Mouse (Mus musculus): Measurements from ENCODE around the gene Phf24. TPM values are rescaled to one million over a fixed set of nuclear protein-coding genes. Genes with fewer than 3 reads are reported as not detected.
A peak's percentile ranks its signal among the peaks of the same experiment; 100 is the strongest.

Phf24 gene
- polyA plus RNA-seq, 1 experiment: 1.3 TPM

DNA sequence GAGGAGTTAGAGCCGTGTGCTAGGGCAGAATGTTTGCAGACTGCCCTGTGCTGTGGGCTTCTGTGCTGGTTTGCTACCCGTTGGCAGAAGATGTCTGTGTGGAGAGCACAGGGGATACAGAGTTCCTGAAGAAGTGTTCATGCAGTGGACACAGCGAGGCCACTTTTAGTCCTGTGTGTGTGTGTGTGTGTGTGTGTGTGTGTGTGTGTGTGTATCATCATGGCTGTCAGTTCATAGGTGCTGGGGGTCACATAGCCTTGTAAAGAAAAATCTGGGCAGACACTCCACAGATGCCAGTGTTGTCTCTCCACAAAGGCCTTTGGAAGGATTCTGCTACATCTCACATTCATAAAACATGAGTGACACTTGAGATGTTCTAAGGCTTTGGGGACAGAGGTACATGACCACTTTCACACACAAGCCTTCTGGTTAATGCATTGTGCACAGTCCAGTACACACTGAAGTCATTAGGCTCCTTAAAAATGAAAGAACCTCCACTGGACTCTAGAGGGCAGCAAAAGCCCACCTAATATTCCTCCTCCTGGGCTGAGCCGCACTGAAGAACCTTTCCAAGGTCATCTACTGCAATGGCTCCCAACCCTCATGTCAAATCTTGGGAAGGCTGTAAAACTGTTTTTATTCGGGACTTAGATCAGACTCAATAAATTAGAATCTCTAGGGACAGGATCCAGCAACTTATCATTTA is 39.7 kb upstream of the Phf24 start:
- no peak overlapping the region for H3K4me3 ChIP-seq (ENCODE audit: control insufficient read depth, low read depth, low read length)
- TF ChIP-seq CTCF (IDR thresholded peaks at IDR 0.05; ENCODE audit: control insufficient read depth, insufficient read depth, insufficient replicate concordance, low read depth, low read length) (no peak), POLR2A (IDR thresholded peaks at IDR 0.05; ENCODE audit: control insufficient read depth, low read depth, low read length) (no peak)
- H3K27ac ChIP-seq (ENCODE audit: control insufficient read depth, insufficient read depth, low read depth, low read length): no peak overlapping the region
- no peaks in the 10 kb centered on the region for H3K27me3 ChIP-seq (ENCODE audit: control insufficient read depth, insufficient read depth, low read length)
- no peaks in the 10 kb centered on the region for H3K36me3 ChIP-seq (ENCODE audit: control insufficient read depth, insufficient read depth, low read length)
- H3K4me1 ChIP-seq (ENCODE audit: control insufficient read depth, insufficient read depth, low read length): peaks cover 6% of the 10 kb centered on the region; the same call in 1 of the 2 replicates

DNA sequence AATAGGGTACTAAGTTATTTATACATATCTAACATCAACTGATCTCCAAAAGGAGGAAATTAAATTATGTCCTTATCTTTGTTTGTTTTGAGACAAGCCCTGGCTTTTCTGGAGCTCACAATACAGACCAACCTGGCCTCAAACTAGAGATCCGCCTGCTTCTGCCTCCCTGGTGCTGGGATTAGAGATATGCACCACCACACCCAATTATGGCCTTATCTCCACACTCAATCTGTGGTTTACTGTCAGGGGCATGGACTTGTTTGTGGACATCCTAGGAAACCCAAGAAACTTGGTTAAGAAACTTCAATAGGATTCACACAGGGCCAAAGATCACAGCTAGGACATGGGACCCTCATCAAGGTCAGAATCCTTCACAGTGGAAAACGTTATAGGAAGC is 38.8 kb upstream of the Phf24 start:
- Histone ChIP-seq H3K4me3 (ENCODE audit: control insufficient read depth, low read depth, low read length) (no peak overlapping the region), H3K36me3 (ENCODE audit: control insufficient read depth, insufficient read depth, low read length) (no peaks in the 10 kb centered on the region), H3K27ac (ENCODE audit: control insufficient read depth, insufficient read depth, low read depth, low read length) (no peak overlapping the region), H3K4me1 (ENCODE audit: control insufficient read depth, insufficient read depth, low read length) (peaks cover 6% of the 10 kb centered on the region; the same call in 1 of the 2 replicates), H3K27me3 (ENCODE audit: control insufficient read depth, insufficient read depth, low read length) (no peaks in the 10 kb centered on the region)
- TF ChIP-seq CTCF (IDR thresholded peaks at IDR 0.05; ENCODE audit: control insufficient read depth, insufficient read depth, insufficient replicate concordance, low read depth, low read length) (no peak), POLR2A (IDR thresholded peaks at IDR 0.05; ENCODE audit: control insufficient read depth, low read depth, low read length) (no peak)

DNA sequence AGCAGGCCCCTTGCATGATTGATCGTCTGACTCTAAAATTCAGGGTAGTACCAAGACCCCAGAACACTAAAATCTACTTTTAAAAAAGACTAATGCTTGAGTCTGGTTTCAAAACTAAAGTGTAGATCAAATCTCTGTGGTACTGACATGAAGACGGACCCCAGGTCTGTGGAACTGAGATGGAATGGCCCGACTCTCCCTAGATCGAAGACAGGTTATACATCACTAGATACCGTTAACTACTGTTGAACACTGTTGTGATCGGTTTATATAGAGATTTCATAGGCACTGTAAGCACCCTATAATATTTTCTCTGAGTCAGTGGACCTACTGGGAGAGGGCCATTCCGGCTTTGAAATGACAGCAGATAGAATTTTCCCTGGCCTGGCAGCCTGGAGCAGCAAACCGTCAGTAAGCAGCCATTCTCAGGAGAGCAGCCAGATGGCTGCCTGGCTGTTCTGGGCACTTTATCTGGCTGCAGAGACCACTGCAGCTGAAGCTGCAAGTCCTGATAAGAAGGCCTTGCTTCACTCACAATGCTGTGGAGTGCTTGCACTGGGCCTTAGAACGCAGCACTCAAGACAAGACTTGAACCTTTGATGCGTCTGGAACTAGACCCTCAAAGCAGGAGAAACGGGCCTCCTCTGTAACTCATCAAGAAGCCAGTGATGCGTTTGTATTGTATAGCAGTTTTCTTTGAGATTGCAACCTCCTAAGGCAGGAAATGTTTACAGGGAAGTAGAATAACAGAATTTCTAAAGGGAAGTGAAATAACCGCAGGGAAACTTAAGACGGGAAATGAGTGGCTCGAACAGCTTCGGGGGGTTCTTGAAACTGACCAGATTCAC is 36.4 kb upstream of the Phf24 start:
- H3K27ac ChIP-seq (ENCODE audit: control insufficient read depth, insufficient read depth, low read depth, low read length): no peak overlapping the region
- TF ChIP-seq CTCF (IDR thresholded peaks at IDR 0.05; ENCODE audit: control insufficient read depth, insufficient read depth, insufficient replicate concordance, low read depth, low read length): no peak
- H3K36me3 ChIP-seq (ENCODE audit: control insufficient read depth, insufficient read depth, low read length): no peaks in the 10 kb centered on the region
- no peak overlapping the region for H3K4me3 ChIP-seq (ENCODE audit: control insufficient read depth, low read depth, low read length)
- H3K27me3 ChIP-seq (ENCODE audit: control insufficient read depth, insufficient read depth, low read length): no peaks in the 10 kb centered on the region
- H3K4me1 ChIP-seq (ENCODE audit: control insufficient read depth, insufficient read depth, low read length): no peaks in the 10 kb centered on the region

DNA sequence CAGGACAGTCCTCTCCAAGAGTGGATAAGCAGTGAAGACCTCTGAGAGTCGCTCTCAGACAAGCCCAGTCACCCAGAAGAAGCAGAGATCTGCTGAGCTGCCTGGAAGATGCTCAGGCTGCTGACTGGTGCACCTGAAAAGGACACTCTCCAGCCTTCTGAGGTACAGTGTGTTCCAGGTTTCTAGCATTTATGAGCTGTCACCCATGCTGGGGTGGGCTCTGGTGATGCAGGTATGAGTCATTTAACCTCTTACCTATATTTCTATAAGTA is 35.8 kb upstream of the Phf24 start:
- H3K4me1 ChIP-seq (ENCODE audit: control insufficient read depth, insufficient read depth, low read length): no peaks in the 10 kb centered on the region
- TF ChIP-seq POLR2A (IDR thresholded peaks at IDR 0.05; ENCODE audit: control insufficient read depth, low read depth, low read length) (no peak), CTCF (IDR thresholded peaks at IDR 0.05; ENCODE audit: control insufficient read depth, insufficient read depth, insufficient replicate concordance, low read depth, low read length) (no peak)
- H3K36me3 ChIP-seq (ENCODE audit: control insufficient read depth, insufficient read depth, low read length): no peaks in the 10 kb centered on the region

DNA sequence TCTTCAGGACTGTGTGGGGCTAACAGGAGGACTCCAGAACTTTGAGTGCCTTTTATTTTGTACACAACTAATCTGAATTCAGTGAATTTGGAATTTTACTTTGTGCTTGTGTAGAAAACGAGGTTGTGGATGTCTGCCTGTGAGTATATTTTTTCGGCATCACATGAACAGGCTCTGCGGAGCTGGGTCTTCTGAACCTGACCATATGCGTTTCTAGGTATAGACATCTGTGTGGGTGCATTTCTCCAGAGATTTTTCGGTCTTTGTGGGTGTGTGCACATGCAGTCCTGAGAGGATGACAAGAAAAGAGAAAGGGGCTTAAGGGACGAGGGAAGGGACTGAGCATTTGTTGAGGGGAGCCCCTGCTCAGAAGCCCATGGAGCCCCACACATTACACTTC is 29.5 kb upstream of the Phf24 start:
- no peak overlapping the region for H3K4me3 ChIP-seq (ENCODE audit: control insufficient read depth, low read depth, low read length)
- H3K36me3 ChIP-seq (ENCODE audit: control insufficient read depth, insufficient read depth, low read length): no peaks in the 10 kb centered on the region
- no peak for TF ChIP-seq CTCF (IDR thresholded peaks at IDR 0.05; ENCODE audit: control insufficient read depth, insufficient read depth, insufficient replicate concordance, low read depth, low read length)
- TF ChIP-seq POLR2A (IDR thresholded peaks at IDR 0.05; ENCODE audit: control insufficient read depth, low read depth, low read length): no peak
- H3K27ac ChIP-seq (ENCODE audit: control insufficient read depth, insufficient read depth, low read depth, low read length): no peak overlapping the region
- H3K4me1 ChIP-seq (ENCODE audit: control insufficient read depth, insufficient read depth, low read length): no peaks in the 10 kb centered on the region
- H3K27me3 ChIP-seq (ENCODE audit: control insufficient read depth, insufficient read depth, low read length): no peaks in the 10 kb centered on the region

More for the DNA sequence above, 35.8 kb upstream of the Phf24 start:
- no peaks in the 10 kb centered on the region for H3K27me3 ChIP-seq (ENCODE audit: control insufficient read depth, insufficient read depth, low read length)
- no peak overlapping the region for H3K27ac ChIP-seq (ENCODE audit: control insufficient read depth, insufficient read depth, low read depth, low read length)
- no peak overlapping the region for H3K4me3 ChIP-seq (ENCODE audit: control insufficient read depth, low read depth, low read length)

DNA sequence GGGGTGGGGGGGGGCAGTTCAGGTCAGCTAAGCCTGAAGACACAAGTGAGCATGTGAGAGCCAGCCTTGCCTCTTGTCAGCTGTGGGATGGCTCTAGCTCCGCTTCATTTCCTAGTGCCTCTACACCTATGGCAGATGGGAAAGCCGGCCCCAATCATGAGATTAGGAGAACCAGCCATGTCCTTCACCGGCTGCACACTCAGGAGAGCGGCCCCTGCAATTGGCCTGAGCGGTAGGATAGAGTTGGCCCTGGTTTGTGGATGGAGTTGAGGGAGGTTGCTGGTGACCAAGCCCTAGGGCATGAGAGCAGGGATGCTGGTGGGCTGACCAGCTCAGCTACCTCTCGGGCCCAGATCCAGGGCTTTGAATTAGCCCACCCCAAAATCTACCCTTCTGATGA is 27.7 kb upstream of the Phf24 start:
- Histone ChIP-seq H3K27me3 (ENCODE audit: control insufficient read depth, insufficient read depth, low read length) (no peaks in the 10 kb centered on the region), H3K36me3 (ENCODE audit: control insufficient read depth, insufficient read depth, low read length) (no peaks in the 10 kb centered on the region), H3K4me3 (ENCODE audit: control insufficient read depth, low read depth, low read length) (no peak overlapping the region), H3K4me1 (ENCODE audit: control insufficient read depth, insufficient read depth, low read length) (no peaks in the 10 kb centered on the region), H3K27ac (ENCODE audit: control insufficient read depth, insufficient read depth, low read depth, low read length) (no peak overlapping the region)
- TF ChIP-seq CTCF (IDR thresholded peaks at IDR 0.05; ENCODE audit: control insufficient read depth, insufficient read depth, insufficient replicate concordance, low read depth, low read length): no peak

DNA sequence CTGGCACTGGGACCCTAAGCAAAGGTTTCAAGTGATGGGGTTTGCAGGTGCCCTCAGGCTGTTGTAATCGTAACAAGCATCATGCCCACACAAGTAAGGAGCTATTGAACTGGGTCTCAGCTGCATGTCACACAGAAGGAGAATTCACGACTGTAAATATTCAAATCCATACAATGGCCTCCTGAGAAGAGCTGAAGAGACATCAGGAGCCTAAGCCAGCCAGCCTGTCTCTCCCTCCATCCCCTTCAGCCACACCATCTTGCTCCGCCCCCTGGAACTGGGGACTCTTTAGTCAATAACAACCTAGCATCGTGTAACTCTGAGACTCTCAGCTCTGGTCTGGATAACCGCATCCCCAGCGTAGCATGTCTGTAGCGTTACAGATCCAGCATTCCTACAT is 25.3 kb upstream of the Phf24 start:
- peak overlapping the region; percentile 5; the same call in 1 of the 2 replicates for H3K4me3 ChIP-seq (ENCODE audit: control insufficient read depth, low read depth, low read length)
- H3K4me1 ChIP-seq (ENCODE audit: control insufficient read depth, insufficient read depth, low read length): no peaks in the 10 kb centered on the region
- H3K27ac ChIP-seq (ENCODE audit: control insufficient read depth, insufficient read depth, low read depth, low read length): no peak overlapping the region
- H3K36me3 ChIP-seq (ENCODE audit: control insufficient read depth, insufficient read depth, low read length): no peaks in the 10 kb centered on the region
- no peak for TF ChIP-seq CTCF (IDR thresholded peaks at IDR 0.05; ENCODE audit: control insufficient read depth, insufficient read depth, insufficient replicate concordance, low read depth, low read length)
- TF ChIP-seq POLR2A (IDR thresholded peaks at IDR 0.05; ENCODE audit: control insufficient read depth, low read depth, low read length): no peak
- no peaks in the 10 kb centered on the region for H3K27me3 ChIP-seq (ENCODE audit: control insufficient read depth, insufficient read depth, low read length)
